Mouse (Mus musculus): ENCODE results near the gene H2-Ob.

Gene H2-Ob

DNA sequence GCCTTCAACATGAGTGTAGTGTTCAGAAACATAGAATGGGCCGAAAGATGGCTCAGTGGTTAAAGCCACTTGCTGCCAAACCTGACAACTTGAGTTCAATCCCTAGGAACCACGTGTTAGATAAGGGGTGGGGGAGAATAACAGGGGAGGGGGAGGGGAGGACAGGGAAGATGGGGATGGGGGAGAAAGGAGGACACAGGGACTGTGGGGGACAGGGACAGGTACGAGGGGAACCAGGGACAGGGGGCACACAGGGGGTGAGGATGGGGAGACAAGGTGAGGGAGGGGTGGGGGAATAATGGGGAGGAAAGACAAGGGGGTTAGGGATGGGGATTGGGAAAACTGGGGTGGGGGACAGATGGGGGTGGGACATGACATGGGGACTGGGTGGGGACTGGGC is 1.7 kb downstream of the H2-Ob start:
- no peak for DNase-seq (ENCODE audit: extremely low read depth, low read depth, low spot score)

DNA sequence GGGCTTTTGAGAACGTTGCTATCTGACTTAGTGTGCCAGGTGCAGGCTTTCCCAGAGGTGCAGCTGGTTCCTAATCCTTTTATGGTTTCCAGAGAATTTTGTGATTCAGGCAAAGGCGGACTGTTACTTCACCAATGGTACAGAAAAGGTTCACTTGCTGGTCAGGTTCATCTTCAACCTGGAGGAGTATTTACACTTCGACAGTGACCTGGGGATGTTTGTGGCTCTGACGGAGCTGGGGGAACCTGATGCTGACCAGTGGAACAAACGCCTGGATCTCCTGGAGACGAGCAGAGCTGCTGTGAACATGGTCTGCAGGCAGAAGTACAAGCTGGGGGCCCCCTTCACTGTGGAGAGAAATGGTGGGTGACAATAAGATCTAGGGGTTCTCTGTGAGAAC is 2.2 kb downstream of the H2-Ob start:
- DNase-seq (ENCODE audit: extremely low read depth, low read depth, low spot score), result no peak

DNA sequence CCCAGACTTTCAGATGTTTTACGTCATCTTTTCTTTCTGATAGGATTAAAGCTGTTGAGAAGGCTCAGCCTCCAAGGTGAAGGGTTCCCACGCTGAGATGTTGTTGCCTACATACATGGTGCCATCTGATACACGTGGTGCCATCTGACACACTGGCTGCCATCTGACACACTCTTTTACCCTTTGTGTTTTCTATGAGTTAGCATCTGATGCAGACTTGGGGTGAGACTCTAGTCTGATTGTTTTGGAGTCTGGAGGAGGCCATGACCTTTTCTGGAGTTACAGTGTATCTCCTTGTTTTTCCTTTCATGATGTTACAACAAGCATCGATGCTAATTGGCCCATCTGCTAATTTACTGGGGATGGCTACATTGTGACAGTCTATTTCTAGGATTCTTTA is 6.0 kb downstream of the H2-Ob start:
- DNase-seq (ENCODE audit: extremely low read depth, low read depth, low spot score), result no peak

DNA sequence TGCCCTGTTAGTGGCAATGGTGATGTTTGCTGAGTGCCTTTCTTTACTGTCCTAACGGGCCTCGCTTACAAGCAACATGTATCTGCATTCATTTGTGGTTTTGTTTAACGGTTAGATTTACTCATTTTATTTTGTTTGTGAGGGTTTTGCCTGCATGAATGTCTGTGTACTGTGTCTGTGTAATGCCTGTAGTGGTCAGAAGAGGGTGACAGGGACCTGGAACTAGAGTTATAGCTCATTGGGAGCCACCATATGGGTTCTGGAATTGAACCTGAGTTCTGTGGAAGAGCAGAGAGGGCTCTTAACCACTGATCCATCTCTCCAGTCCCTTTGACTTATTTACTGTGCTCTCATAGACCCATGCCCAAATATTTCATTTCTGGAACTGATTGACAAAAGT is 8.3 kb downstream of the H2-Ob start:
- no peak for DNase-seq (ENCODE audit: extremely low read depth, low read depth, low spot score)

DNA sequence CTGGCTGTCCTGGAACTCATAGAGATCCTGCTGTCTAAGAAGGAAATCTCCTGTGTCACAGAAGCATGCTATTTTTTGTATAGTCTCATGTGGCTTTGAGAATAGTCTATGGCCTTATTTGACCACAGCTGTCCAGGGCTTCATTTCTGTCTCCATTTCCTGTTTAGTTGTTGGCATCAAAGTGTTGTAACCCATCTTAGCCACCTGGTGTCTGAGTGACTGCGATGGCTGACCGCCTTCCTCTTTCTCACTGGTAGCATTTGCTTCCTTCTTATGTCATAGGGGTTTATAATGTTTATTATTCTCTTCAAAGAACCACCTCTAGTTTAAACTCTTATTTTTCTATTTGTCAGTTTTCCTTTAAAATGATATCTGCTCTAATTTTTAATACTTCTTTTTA is 10.1 kb downstream of the H2-Ob start:
- DNase-seq (ENCODE audit: extremely low read depth, low read depth, low spot score), result no peak

DNA sequence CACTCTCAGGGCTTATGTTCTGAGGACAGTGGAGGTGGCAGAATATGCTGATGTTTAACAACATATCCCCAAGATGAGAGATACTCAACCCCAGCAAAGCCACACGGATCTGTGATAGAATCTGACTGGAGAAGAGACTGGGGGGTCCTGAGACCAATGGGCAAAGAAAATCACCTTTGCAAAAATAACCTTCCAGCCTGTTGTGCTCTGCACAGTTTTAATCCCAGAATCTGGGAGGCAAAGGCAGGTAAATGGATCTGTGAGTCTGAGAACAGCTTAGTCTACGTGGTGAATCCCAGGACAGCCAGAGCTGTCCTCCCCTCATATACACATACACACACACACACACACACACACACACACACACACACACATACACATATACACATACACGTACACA is 10.7 kb downstream of the H2-Ob start:
- no peak for DNase-seq (ENCODE audit: extremely low read depth, low read depth, low spot score)

DNA sequence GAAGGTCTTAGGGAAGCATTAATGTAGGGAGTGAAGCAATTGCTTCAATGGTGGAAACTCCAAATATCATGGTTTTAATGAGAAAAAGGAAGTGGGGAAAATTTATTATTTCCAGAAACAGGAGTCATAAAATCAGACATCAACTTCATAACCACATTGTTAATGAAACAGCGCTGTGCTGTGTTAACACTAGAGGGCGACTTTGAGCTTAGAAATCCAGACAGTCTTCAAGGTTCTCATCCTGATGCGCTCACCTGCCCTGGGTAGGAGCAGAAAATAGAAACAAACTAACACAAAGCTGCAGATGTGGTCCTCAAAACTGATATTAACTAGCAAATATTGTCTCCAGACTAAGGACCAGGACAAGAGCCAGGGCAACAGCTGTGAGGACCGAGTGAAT is 11.2 kb downstream of the H2-Ob start:
- DNase-seq (ENCODE audit: extremely low read depth, low read depth, low spot score), result no peak

DNA sequence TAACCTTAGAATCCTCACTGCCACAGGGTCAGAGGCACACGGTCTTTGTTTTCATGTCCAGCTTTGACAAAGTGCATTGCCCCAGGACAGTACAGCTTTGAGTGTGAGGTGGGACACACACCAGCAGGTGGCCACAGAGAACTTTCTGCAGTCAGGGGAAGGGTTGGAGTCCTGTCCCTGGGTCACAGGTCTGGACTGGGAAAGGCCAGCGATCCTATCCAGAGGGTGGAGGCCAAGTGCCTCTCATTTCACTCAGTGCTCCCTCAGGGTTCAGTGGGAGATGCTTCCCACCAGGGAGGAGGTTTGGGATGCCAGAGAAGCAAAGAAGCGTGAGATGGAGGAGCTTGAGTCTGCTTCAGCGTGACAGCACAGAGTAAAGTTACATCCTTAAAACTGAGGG is 13.0 kb downstream of the H2-Ob start:
- no peak for DNase-seq (ENCODE audit: extremely low read depth, low read depth, low spot score)

DNA sequence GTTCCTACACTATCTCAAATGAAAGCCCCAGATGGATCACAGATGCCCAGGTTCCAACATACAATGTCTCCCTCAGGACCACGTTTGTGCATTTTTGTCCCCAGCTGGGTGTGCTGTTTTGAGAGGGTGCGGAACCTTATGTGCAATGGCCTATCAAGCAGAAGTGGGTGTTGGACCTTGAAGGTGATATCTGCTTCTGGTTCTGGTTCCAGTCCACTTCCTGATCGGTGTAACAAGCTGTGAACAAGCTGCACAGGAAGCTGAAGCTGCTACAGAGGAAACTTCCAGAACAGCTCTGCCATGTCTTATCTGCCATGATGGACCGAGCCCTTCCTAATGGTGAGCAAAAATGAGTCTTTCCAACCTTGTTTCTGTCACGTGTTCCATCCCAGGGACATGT is 17.8 kb downstream of the H2-Ob start:
- DNase-seq (ENCODE audit: extremely low read depth, low read depth, low spot score), result no peak

DNA sequence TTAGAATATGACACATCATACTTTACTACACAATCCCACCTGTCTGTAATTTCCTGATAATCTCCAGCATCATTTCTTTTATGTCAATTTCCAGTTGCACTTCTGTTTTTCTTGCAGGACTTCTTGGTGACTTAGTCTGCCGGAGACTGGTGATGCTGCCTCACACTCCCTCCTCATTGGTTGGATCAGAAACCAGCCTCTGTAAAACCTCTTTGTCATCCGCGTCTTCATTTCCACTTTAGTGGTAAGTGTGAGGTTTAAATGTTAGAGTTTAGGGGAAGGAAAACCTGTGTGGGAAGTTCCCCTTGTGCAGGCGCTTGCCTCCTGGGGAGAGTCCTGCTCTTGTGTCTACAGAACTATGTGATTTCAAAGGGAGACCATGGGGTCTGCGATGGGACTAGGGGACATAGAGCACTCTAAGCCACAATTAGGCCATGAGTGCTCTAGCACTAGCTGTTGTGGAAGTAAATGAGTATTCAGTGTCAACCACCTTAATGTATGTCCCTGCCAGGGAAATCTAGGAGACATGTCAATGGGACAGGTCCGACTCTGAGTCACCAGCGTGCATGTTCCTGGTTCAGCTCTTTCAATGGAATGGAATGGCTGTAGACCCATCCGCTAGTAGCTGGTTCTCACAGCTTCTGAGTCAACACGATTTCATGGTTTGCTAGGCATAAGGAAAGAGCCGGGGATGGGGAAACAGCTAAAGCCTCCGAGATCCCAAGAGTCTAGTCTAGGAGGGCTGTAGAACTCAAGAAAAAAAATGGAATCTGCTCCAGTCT is 19.1 kb downstream of the H2-Ob start, which contains the start of gene H2-Ab1:
TSS of gene H2-Ab1 (plus strand) at position 96 of the 782 bp plus-strand sequence.
- DNase-seq (ENCODE audit: extremely low read depth, low read depth, low spot score), result no peak

DNA sequence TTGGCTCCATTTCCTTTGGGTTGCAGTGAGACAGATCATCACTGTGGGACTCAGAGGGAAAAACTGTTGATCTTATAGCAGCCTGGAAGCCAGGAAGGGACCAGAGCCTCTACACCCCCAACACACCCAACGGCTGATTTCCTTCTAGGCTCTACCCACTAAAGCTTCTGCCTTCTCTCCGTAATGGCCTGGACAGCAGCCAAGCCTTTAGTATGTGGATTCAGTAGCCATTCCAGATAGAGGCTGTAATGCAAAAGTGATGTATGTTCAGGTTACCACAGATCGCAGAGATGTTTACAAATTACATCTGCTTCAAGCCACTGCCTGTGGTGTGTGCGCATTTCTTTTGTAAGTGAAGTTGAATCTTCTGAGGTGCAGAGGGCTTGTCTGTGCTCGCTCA is 21.8 kb downstream of the H2-Ob start:
- DNase-seq (ENCODE audit: extremely low read depth, low read depth, low spot score), result no peak

DNA sequence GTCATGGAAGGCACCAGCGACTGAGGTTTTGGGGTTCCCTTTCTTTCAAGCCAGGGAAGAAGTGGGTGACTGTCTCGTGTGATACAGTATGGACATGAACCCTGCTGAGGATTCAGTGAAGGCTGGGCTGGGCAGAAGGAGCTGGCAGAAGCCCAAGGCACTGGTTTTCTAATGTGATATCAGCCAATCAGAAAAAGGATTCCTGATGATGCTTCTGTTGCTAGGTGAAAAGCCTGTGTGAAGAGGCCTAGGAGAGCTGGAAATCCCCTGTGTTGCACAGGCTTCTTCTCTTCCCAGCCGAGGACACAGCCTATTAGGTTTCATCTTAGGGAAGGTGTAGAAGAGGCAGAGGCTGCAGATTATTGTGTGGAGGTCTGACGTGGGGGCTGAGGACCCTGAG is 22.8 kb downstream of the H2-Ob start:
- no peak for DNase-seq (ENCODE audit: extremely low read depth, low read depth, low spot score)

DNA sequence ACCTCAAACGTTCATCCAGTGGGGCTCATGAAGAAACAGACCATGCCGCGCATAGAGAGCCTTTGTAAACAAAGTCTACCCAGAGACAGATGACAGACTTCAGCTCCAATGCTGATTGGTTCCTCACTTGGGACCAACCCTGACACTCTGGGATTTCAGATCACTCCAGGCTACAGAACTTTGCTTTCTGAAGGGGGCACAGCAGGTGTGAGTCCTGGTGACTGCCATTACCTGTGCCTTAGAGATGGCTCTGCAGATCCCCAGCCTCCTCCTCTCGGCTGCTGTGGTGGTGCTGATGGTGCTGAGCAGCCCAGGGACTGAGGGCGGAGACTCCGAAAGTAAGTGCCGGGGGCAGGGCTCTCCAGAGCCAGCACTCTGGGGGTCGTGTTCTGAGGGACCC is 24.4 kb downstream of the H2-Ob start:
- DNase-seq (ENCODE audit: extremely low read depth, low read depth, low spot score), result no peak

DNA sequence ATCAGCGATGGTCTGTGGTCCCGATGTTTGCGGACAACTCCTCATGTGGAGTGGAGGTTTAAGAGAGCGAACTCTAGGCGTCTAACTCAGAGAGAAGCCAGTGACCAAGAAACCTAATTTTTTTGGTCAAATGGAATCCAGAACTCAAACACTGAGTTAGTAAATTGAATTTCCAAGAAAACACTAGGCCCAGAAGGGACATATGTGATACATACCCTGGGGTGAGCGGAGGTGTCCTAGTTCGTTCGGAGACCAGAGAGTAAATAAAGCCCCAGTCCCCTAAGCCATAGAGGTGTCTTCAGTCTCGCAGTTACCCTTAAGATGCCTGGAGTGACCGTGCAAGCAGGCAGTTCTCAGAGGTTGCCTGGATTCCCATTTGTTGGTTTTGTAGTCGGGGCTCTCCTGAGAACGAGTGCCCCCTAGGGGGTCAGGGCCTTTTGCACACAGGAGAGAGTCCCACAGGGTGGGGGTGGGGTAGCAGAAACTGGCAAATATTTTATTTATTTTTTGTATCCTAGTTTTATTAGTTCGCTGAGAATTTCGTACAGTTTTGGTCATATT is 25.2 kb downstream of the H2-Ob start:
- DNase-seq (ENCODE audit: extremely low read depth, low read depth, low spot score), result no peak

DNA sequence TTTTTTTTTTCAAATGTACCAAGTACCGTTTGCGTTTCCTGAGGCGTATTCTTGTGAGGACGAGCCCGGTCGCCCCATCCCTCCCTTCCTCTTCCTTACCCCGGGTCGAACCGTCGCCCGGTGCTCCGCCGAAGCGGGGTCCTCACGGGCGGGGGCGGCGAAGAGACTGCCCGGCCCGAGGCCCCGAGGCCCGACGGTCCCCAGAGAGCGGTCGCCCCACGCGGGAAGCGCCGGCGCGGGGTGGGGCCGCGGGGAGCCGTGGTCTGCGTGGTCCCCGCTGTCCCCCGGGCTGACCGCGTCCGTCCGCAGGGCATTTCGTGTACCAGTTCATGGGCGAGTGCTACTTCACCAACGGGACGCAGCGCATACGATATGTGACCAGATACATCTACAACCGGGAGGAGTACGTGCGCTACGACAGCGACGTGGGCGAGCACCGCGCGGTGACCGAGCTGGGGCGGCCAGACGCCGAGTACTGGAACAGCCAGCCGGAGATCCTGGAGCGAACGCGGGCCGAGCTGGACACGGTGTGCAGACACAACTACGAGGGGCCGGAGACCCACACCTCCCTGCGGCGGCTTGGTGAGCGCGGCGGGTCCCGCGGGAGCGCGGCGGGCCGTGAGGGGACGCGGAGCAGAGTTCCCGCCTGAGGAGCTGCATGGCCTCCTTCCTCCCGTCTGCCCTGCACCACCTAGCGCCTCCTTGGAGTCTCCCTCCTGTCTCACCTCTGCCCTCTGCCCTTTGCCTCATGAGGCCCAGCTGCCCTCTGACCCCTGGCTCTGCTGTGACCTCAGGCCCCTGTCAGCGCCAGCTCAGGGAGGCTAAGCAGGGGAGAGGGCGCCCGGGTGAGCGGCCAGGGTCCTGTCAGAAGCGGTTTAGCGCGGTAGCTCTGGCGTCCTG is 26.0 kb downstream of the H2-Ob start:
- no peak for DNase-seq (ENCODE audit: extremely low read depth, low read depth, low spot score)

DNA sequence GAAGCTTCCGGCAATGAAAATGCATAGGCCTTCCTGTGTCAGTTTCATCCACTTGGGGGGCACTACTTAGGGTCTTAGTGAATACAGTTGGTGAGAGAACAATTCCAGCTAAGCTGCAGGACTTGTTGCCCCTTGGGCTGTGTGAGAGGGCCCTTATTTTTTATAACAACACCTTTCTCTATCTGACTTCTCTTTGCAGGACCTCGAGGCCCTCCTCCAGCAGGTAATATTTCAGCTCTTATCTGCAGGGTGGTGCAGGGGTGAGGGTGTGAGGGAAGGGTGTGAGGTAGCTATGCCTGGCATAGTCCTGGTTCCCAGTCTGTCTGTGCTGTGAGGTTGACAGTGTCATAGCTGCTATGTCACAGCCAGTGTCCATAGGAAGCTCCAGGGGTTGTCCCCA is 29.6 kb downstream of the H2-Ob start:
- DNase-seq (ENCODE audit: extremely low read depth, low read depth, low spot score), result no peak

DNA sequence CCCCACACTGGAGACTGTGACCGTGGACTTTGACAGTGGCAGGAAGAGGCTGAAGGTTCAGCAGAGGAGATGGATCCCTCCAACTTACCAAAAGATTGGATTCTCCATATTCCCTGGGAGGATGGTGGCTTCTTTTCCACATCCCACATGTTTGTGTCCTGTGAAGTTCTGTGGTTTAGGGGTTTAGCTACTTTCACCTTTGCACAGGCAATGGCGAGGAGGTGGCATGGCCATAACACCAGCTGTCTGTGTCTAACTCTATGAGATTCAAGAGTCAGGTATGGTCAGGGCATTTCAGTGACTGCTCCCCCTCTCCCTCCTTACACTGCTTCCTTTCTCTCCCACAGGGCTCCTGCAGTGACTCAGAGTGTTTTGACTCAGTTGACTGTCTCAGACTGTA is 30.0 kb downstream of the H2-Ob start:
- DNase-seq (ENCODE audit: extremely low read depth, low read depth, low spot score), result no peak

DNA sequence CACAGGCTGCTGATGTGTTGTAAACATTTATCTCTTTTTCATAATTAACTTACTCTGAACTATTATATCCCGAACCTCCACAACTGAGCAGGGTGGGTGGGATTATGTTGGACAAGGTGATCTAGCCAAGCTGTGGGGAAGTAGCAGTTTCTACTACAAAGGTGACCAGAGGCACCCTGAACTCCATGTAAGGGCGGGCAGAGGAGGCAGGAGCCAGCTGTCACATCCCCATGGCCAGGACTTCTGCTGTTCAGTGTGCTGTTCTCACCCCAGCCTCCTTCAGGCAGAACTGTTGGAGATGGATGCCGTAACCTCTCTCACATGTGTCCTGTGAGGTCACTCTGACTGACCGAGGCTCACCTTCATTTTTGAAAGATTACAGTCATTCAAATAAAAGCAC is 31.1 kb downstream of the H2-Ob start:
- no peak for DNase-seq (ENCODE audit: extremely low read depth, low read depth, low spot score)

DNA sequence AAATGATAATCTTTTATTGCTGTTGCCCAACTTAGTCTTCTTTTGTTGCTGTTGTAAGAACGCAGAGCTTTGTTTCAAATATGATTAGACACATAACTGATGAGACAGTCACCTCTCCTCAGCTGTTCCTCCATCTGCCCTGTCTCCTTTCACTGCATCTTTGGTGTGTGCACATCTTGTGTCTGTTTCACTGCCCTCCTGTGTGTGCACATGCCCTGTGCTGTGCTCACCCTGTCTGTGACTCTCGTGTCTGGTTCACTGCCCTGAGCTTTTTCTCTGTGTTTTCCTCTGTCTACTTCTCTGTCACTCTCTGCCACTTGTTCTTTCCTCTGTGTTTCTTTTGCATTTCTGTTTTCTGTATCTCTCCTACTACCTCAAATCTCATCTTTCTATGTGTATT is 31.5 kb downstream of the H2-Ob start:
- no peak for DNase-seq (ENCODE audit: extremely low read depth, low read depth, low spot score)

DNA sequence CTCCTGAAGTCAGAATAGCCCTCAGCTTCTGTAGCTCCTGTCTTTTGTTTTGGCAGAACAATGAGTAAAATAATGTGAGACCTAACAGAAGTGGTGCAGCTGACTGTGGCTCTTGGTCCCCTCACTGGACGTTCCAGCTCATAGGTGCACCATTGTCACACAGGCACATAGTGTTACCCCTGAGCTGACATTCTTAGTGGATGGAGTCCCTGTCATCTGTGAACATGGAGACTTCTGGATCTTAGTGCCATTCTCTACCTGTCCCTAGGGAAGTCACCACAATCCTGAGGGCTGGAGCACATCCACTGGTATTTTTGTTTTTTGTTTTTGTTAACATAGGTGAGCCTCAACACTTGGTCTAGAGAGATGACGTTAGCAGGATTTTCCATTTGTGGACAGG is 32.2 kb downstream of the H2-Ob start:
- no peak for DNase-seq (ENCODE audit: extremely low read depth, low read depth, low spot score)

DNA sequence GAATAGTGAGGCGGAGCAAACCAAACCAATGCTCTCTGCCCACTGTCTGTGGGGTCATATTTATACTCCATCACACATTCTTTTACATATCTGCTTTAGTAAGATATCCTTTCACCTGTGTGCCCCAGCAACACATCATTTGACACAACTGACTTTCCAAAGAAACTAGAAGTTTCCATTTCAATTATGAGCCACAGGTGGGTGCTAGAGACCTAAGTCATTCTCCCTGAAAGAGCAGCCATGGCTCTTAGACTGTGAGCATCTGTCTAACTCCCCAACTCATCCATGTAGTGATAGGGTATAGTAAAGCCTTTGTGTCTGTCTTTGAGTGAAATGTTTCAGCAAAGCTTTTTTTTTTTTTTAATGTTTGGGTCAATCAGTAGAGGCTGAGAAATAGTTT is 33.4 kb downstream of the H2-Ob start:
- no peak for DNase-seq (ENCODE audit: extremely low read depth, low read depth, low spot score)

DNA sequence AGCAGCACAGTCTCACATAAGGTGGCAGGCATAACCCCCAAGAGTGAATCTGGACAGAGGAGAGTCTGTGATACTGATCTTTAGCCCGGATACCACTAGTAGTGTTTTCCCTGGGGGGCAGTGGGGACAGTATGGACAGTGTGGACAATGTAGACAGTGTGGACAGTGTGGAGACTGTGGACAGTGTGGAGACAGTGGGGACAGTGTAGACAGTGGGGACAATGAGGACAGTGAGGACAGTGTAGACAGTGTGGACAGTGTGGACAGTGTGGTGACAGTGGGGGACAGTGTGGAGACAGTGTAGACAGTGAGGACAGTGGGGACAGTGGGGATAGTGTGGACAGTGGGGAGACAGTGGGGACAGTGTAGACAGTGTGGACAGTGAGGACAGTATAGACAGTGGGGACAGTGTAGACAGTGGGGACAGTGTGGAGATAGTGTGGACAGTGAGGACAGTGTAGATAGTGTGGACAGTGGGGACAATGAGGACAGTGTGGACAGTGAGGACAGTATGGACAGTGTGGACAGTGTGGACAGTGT is 41.9 kb downstream of the H2-Ob start:
- no peak for DNase-seq (ENCODE audit: extremely low read depth, low read depth, low spot score)
